Mouse (Mus musculus) heart, embryonic 16.5 days (tissue): ENCODE results near the gene Cks2. TPM values are rescaled to one million over a fixed set of nuclear protein-coding genes. Genes with fewer than 3 reads are reported as not detected.
A peak's percentile ranks its signal among the peaks of the same experiment; 100 is the strongest.
"Not testable (repeated sequence)": the region's sequence is repeated elsewhere in the genome, so short reads cannot be mapped to it uniquely, and the experiment has no call there.

Source experiments
- ATAC-seq: fragments of 200-750 bp; cut with Nextera tagmentation; replicated peaks from 2 replicates; pipeline ENCODE4 v1.8.0; 2017; ENCODE audit warnings: moderate number of reproducible peaks; ENCODE audit not compliant: insufficient read depth, low FRiP score; ENCODE audit errors: extremely low read depth
- H3K27ac ChIP-seq: fragments of 300-500 bp; sonication (generic); 2 replicates; pipeline ENCODE4 v1.5.1; 2014; ENCODE audit warnings: mild to moderate bottlenecking, low read length, control low read depth, moderate library complexity
- H3K27me3 ChIP-seq: fragments of 300-500 bp; sonication (generic); 2 replicates; pipeline ENCODE4 v1.6.1; 2014; ENCODE audit warnings: low read length, mixed read lengths; ENCODE audit not compliant: control insufficient read depth, insufficient read depth
- H3K36me3 ChIP-seq: fragments of 300-500 bp; sonication (generic); 2 replicates; pipeline ENCODE4 v1.6.1; 2014; ENCODE audit not compliant: control insufficient read depth, insufficient read depth
- H3K4me1 ChIP-seq: fragments of 300-500 bp; sonication (generic); 2 replicates; pipeline ENCODE4 v1.6.1; 2014; ENCODE audit warnings: low read length, mixed read lengths; ENCODE audit not compliant: control insufficient read depth, insufficient read depth
- H3K4me2 ChIP-seq: fragments of 300-500 bp; sonication (generic); 2 replicates; pipeline ENCODE4 v1.6.1; 2014; ENCODE audit warnings: low read depth, mild to moderate bottlenecking, control low read depth, low read length
- H3K4me3 ChIP-seq: fragments of 300-500 bp; sonication (generic); 2 replicates; pipeline ENCODE4 v1.5.1; 2014; ENCODE audit warnings: mild to moderate bottlenecking, control low read depth, low read length
- H3K9ac ChIP-seq: fragments of 300-500 bp; sonication (generic); 2 replicates; pipeline ENCODE4 v1.6.1; 2014; ENCODE audit warnings: low read length, control low read depth
- H3K9me3 ChIP-seq: fragments of 300-500 bp; sonication (generic); replicated peaks from 2 replicates; pipeline ENCODE4 v1.6.1; 2016; ENCODE audit warnings: low read length; ENCODE audit not compliant: control insufficient read depth
- WGBS: fragments of 180-500 bp; shearing (Covaris S2); extraction: QIAGEN DNeasy Blood & Tissue Kit; methylation state at CpG from one replicate; pipeline ENCODE4 v1.1.7; 2014; 5-methylcytosine and 5-hydroxymethylcytosine counted together
- polyA plus RNA-seq: library from polyadenylated mRNA; unstranded; fragments of >200 nt; fragmentation: Nextera tagmentation; extraction: Ambion mirVana; gene quantifications from 2 replicates; pipeline ENCODE4 v1.2.1, GENCODE M21; 2015

The Cks2 gene
- polyA plus RNA-seq, 1 experiment from 2014 or later = 263 TPM

DNA sequence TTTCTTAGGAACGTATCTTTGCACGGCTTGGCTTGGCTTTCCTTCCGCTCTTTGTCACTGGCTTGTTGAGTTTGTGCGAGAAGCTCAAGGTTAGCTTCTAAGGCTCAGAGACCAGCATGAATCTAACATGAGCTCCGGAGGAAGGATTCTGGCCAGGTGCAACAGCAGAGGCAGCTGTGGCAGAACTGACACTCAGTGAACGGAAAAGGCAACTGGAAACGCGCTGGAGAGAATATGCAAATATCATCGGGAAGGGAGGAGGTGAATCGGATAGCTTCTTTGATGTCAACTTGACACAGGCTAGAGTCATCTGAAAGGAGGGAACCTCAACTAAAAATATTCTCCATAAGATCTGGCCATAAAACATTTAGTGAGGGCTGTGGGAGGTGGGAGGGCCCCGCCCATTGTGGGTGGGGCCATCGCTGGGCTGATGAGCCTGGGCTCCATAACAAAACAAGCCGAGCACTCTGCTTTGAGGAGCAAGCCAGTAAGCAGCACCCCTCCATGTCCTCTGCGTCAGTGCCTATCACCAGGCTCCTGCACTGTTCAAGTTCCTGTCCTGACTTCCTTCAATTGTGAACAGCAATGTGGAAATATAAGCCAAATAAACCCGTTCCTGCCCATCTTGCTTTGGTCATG, 13.6 kb upstream of the Cks2 start:
- no peak overlapping the region for H3K27ac ChIP-seq
- H3K36me3 ChIP-seq = no peaks in the 10 kb centered on the region
- H3K9ac ChIP-seq = no peak overlapping the region
- no peaks in the 10 kb centered on the region for H3K4me1 ChIP-seq
- 73% methylated on average over 15 of the region's 15 CpGs for WGBS
- H3K4me3 ChIP-seq = no peak overlapping the region
- H3K4me2 ChIP-seq = no peak overlapping the region
- H3K9me3 ChIP-seq = no peaks in the 10 kb centered on the region
- no peak for ATAC-seq
- H3K27me3 ChIP-seq = no peaks in the 10 kb centered on the region

DNA sequence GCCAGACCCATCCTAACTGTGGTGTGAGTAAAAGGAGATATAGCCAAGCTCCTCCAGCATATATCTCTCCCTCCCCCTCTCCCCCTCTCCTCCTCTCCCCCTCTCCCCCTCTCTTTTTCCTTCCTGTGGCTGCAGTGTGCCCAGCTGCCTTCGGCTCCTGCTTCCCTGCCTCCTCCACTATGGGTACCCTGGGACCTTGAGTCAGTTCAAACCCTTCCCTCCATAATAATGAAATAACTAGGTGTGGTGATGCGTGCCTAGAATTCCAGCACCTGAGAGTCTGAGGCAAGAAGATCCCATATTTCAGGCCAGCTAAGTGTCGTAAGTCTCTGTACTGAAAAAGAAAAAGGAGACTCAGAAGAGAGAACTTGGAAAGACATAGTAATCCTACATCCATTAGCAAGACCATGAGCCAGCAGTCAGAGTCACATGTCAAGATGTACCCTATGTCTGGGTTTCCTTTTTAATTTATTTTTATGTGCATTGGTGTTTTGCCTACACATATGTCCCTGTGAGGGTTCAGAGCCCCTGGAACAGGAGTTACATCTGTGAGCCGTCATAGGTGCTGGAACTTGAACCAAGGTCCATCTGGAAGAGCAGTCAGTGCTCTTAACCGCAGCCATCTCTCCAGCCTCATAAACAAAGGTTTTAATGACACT, 12.3 kb upstream of the Cks2 start:
- H3K36me3 ChIP-seq = no peaks in the 10 kb centered on the region
- H3K9me3 ChIP-seq = no peaks in the 10 kb centered on the region
- no peak overlapping the region for H3K27ac ChIP-seq
- no peaks in the 10 kb centered on the region for H3K27me3 ChIP-seq
- no peak for ATAC-seq
- no peak overlapping the region for H3K9ac ChIP-seq
- H3K4me2 ChIP-seq = no peak overlapping the region
- 81% methylated on average over 5 of the region's 5 CpGs for WGBS
- no peak overlapping the region for H3K4me3 ChIP-seq
- H3K4me1 ChIP-seq = no peaks in the 10 kb centered on the region

DNA sequence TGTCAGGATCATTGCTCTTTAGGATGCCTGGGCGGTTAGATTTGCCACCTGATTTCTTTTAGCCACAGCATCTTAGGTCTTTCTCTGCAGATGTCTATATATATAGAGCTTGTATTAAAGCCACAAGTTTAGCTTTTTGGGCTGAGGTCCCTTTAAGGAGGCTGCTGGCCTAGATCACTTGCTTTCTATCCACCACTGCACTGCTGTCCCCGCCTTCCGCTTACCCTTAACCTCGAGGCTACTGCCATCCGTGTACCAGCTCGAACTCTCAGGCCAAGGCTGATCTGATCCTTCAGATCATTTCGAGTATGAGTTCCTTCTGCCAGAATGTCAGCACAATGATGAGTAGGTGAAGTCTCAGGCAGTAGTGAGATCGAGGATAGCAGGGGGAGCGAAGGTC, 9.6 kb upstream of the Cks2 start:
- not testable (repeated sequence) for H3K4me1 ChIP-seq, H3K4me2 ChIP-seq, H3K36me3 ChIP-seq, H3K9me3 ChIP-seq, H3K4me3 ChIP-seq, ATAC-seq, H3K27me3 ChIP-seq, H3K27ac ChIP-seq, H3K9ac ChIP-seq
- WGBS = 50% methylated on average over 4 of the region's 9 CpGs

DNA sequence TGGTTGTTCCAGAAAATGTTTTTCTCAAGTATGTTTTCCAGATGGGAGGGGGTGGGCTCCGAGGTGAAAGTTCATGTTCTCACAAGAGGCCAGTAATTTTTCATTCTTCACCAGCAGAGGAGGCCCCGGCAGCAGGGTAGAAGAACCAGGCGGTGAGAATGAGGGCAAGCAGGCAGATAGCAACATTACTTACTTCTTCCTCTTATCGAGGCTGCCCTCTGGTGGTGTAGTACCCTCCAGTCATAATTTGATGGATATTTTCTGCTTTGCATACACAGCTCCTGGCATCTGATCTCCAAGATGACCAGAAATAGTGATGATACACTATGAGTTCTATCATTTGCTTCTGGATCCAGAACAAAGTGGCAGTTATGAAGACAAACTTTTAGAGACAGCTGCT, 6.1 kb upstream of the Cks2 start:
- Histone ChIP-seq H3K27ac (no peak overlapping the region), H3K36me3 (no peaks in the 10 kb centered on the region), H3K4me2 (no peak overlapping the region), H3K27me3 (no peaks in the 10 kb centered on the region), H3K9ac (no peak overlapping the region), H3K4me1 (no peaks in the 10 kb centered on the region), H3K4me3 (no peak overlapping the region), H3K9me3 (no peaks in the 10 kb centered on the region)
- no peak for ATAC-seq
- WGBS = 95% methylated on average over 4 of the region's 4 CpGs

DNA sequence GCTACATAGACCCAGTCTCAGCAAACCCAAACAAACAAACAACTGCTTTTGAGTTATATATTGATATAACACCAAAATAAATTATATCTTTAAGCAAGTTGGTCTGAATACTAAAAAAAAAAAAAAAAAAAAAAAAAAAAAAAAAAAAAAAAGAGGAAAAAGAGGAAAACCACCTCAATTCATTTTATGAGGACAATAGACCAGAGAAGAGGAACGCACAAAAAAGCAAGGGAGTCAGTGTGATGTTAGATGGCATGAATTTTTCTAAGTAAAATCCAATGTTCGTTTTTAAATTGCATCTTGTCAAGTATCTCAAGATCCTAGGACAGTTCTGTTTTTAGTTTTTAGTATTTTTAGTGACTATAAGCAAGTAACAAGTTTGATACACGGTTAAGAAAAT, 3.6 kb upstream of the Cks2 start:
- Histone ChIP-seq H3K36me3 (no peaks in the 10 kb centered on the region), H3K9me3 (no peaks in the 10 kb centered on the region), H3K9ac (no peak overlapping the region), H3K4me1 (no peaks in the 10 kb centered on the region), H3K4me3 (no peak overlapping the region), H3K4me2 (no peak overlapping the region), H3K27me3 (no peaks in the 10 kb centered on the region), H3K27ac (no peak overlapping the region)
- ATAC-seq = no peak
- WGBS = 87% methylated on average over 3 of the region's 3 CpGs

DNA sequence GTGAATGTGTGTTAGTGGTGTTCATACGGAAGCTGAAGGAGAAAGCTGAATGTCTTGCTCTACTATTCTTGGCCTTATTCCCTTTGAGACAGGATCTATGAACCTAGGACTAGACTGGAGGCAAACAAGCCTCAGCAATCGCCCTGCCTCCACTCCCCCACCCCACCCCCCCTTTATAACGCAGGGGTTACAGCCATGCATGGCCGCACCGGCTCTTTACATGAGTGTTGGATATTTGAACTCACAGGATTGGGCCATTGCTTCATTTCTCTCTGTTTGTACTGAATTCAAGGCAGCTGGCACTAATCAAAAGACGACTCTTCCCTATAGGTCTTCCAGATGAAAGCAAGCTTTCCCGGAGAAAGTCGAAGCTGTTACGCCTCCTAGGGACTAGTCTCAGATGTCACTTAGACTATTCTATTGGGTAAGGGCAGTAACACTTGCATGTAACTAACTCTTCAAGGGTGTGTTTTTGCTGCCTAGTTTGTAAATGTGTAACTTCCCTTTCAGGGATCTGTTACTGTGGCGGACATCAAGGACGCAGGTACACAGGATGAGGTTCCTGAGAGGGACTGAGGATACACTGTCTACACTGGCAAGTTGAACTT, 2.8 kb upstream of the Cks2 start:
- ATAC-seq = no peak
- Histone ChIP-seq H3K36me3 (no peaks in the 10 kb centered on the region), H3K27ac (no peak overlapping the region), H3K27me3 (no peaks in the 10 kb centered on the region), H3K9me3 (no peaks in the 10 kb centered on the region), H3K4me3 (no peak overlapping the region), H3K4me1 (peaks cover 8% of the 10 kb centered on the region), H3K4me2 (no peak overlapping the region), H3K9ac (no peak overlapping the region)
- 43% methylated on average over 11 of the region's 11 CpGs for WGBS

DNA sequence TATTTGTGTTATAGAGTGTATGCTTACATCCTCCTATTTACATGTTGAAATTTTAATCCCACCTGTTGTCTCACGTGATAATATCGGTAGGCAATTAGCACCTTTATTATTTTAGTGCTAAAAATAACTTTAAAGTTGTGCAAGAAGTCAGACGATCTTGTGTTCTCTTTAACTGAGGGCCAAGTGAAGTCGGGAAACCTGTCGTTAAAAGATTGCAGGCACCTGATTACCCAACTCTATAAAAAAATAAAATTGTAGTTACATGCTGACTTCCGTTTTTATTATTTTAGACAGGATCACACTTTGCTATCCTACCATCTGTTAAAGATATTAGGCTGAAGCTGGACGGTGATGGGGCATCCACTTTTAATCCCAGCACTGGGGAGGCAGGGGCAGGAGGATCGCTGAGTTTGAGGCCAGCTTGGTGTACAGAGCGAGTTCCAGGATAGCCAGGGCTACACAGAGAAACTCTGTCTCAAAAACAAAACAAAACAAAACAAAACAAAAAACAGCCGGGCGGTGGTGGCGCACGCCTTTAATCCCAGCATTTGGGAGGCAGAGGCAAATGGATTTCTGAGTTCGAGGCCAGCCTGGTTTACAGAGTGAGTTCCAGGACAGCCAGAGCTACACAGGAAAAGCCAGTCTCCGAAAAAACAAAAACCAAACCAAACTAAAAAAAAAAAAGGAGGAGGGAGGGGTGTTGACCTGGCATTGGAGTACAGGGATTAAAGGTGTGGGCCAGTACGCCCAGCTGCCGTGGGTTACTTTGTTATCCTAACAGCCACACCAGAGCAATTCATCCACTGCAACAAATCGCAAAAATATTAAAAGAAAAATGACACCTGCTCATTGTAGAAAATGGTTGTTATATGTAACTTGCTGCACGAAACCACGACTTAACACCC, 856 bp upstream of the Cks2 start:
- 42% methylated on average over 20 of the region's 20 CpGs for WGBS
- Histone ChIP-seq H3K9ac (peak overlapping the region; percentile 75), H3K36me3 (no peaks in the 10 kb centered on the region), H3K4me1 (peaks cover 19% of the 10 kb centered on the region), H3K4me3 (peak overlapping the region; percentile 81), H3K4me2 (peak overlapping the region; percentile 60), H3K9me3 (no peaks in the 10 kb centered on the region), H3K27ac (peak overlapping the region; percentile 86), H3K27me3 (no peaks in the 10 kb centered on the region)
- ATAC-seq = no peak

DNA sequence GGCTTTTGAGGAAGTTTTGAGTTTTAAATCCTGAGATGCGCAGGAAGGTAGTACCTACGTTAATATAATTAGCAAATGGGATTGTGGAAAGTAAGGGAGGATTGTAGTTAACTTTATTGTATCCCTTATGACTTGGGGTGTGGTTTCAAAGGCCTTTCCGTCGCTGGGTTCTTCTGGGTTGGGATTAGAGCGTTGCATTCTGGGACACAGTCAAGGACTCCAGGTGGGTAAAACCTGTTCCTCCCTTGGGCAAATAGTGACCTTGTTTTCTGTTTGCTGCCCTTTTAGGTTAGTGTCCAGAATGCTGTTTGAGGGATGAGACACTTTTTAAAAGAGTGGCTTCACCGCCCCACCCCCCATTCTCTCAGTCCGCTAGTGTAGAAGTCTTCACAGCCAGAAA, 840 bp downstream of the Cks2 start:
- H3K4me1 ChIP-seq = peaks cover 21% of the 10 kb centered on the region
- 1% methylated on average over 7 of the region's 7 CpGs for WGBS
- H3K9me3 ChIP-seq = no peaks in the 10 kb centered on the region
- no peak for ATAC-seq
- H3K4me2 ChIP-seq = peak overlapping the region; percentile 73
- no peaks in the 10 kb centered on the region for H3K27me3 ChIP-seq
- peaks cover 3% of the 10 kb centered on the region; the same call in 1 of the 2 replicates for H3K36me3 ChIP-seq
- H3K27ac ChIP-seq = peak overlapping the region; percentile 81
- H3K4me3 ChIP-seq = peak overlapping the region; percentile 81
- peak overlapping the region; percentile 84 for H3K9ac ChIP-seq
